Mouse (Mus musculus) CH12.LX (cell line): Measurements from ENCODE around the gene Cd27. TPM values are rescaled to one million over a fixed set of nuclear protein-coding genes. Genes with fewer than 3 reads are reported as not detected.

Source experiments
- polyA plus RNA-seq: library from polyadenylated mRNA; unstranded; fragments of >175 nt; gene quantifications from 2 replicates; pipeline ENCODE4 v1.2.1, GENCODE M21; 2012; ENCODE audit warnings: low read depth; ENCODE audit not compliant: insufficient read length
- total RNA-seq, 2 experiments: library from RNA; depleted of rRNA; stranded (reverse); fragments of 300-350 nt in 1 of 2; fragments of >200 nt in 1 of 2; gene quantifications; 2 replicates each; pipeline ENCODE4 v1.2.3; 2012 to 2014

Gene Cd27
- total and polyA plus RNA-seq, 3 experiments: 0.54 TPM; not detected in 2

Other genes with a start within 250 kb of the Cd27 start
- 0.08 TPM in 1 of 2 replicates, not detected in the other for gene Pianp, start 240.3 kb downstream of the Cd27 start, total RNA-seq (2012; rRNA removed)
- not detected in 2 replicates for gene Pianp, start 240.3 kb downstream of the Cd27 start, total RNA-seq (2014; rRNA removed)
- gene Pianp, start 240.3 kb downstream of the Cd27 start, polyA plus RNA-seq: not detected in 2 replicates
- gene Zfp384, start 227.9 kb downstream of the Cd27 start, total RNA-seq (2012; rRNA removed): 14.0 and 14.5 TPM in 2 replicates
- 14.9 and 17.0 TPM in 2 replicates for gene Zfp384, start 227.9 kb downstream of the Cd27 start, total RNA-seq (2014; rRNA removed)
- 32.0 and 34.4 TPM in 2 replicates for gene Zfp384, start 227.9 kb downstream of the Cd27 start, polyA plus RNA-seq
- 23.8 and 27.3 TPM in 2 replicates for gene Ing4, start 197.2 kb downstream of the Cd27 start, total RNA-seq (2012; rRNA removed)
- gene Ing4, start 197.2 kb downstream of the Cd27 start, total RNA-seq (2014; rRNA removed): 31.3 and 32.2 TPM in 2 replicates
- 21.3 and 25.1 TPM in 2 replicates for gene Ing4, start 197.2 kb downstream of the Cd27 start, polyA plus RNA-seq
- 3.1 and 3.3 TPM in 2 replicates for gene Acrbp, start 187.3 kb downstream of the Cd27 start, total RNA-seq (2012; rRNA removed)
- gene Acrbp, start 187.3 kb downstream of the Cd27 start, total RNA-seq (2014; rRNA removed): 1.1 and 1.7 TPM in 2 replicates
- 4.0 and 4.9 TPM in 2 replicates for gene Acrbp, start 187.3 kb downstream of the Cd27 start, polyA plus RNA-seq
- gene Lpar5, start 169.1 kb downstream of the Cd27 start, total RNA-seq (2012; rRNA removed): 4.4 and 4.5 TPM in 2 replicates
- gene Lpar5, start 169.1 kb downstream of the Cd27 start, total RNA-seq (2014; rRNA removed): 3.3 and 4.8 TPM in 2 replicates
- gene Lpar5, start 169.1 kb downstream of the Cd27 start, polyA plus RNA-seq: 14.4 and 25.9 TPM in 2 replicates
- gene Chd4, start 141.0 kb downstream of the Cd27 start, total RNA-seq (2012; rRNA removed): 165 and 174 TPM in 2 replicates
- gene Chd4, start 141.0 kb downstream of the Cd27 start, total RNA-seq (2014; rRNA removed): 72.7 and 86.0 TPM in 2 replicates
- 200 and 225 TPM in 2 replicates for gene Chd4, start 141.0 kb downstream of the Cd27 start, polyA plus RNA-seq
- gene Nop2, start 105.1 kb downstream of the Cd27 start, total RNA-seq (2012; rRNA removed): 128 and 188 TPM in 2 replicates
- gene Nop2, start 105.1 kb downstream of the Cd27 start, total RNA-seq (2014; rRNA removed): 154 TPM in 2 replicates
- gene Nop2, start 105.1 kb downstream of the Cd27 start, polyA plus RNA-seq: 175 and 179 TPM in 2 replicates
- 6.7 and 7.6 TPM in 2 replicates for gene Iffo1, start 91.8 kb downstream of the Cd27 start, total RNA-seq (2012; rRNA removed)
- 3.3 and 4.0 TPM in 2 replicates for gene Iffo1, start 91.8 kb downstream of the Cd27 start, total RNA-seq (2014; rRNA removed)
- 7.0 and 8.2 TPM in 2 replicates for gene Iffo1, start 91.8 kb downstream of the Cd27 start, polyA plus RNA-seq
- gene Gapdh, start 70.5 kb downstream of the Cd27 start, total RNA-seq (2012; rRNA removed): 2,085 and 2,925 TPM in 2 replicates
- 1,576 and 2,268 TPM in 2 replicates for gene Gapdh, start 70.5 kb downstream of the Cd27 start, total RNA-seq (2014; rRNA removed)
- gene Gapdh, start 70.5 kb downstream of the Cd27 start, polyA plus RNA-seq: 2,269 and 2,654 TPM in 2 replicates
- gene Ncapd2, start 45.3 kb downstream of the Cd27 start, total RNA-seq (2012; rRNA removed): 140 and 147 TPM in 2 replicates
- 78.3 and 79.6 TPM in 2 replicates for gene Ncapd2, start 45.3 kb downstream of the Cd27 start, total RNA-seq (2014; rRNA removed)
- gene Ncapd2, start 45.3 kb downstream of the Cd27 start, polyA plus RNA-seq: 263 and 301 TPM in 2 replicates
- 120 and 153 TPM in 2 replicates for gene Mrpl51, start 45.2 kb downstream of the Cd27 start, total RNA-seq (2012; rRNA removed)
- gene Mrpl51, start 45.2 kb downstream of the Cd27 start, total RNA-seq (2014; rRNA removed): 152 and 184 TPM in 2 replicates
- gene Mrpl51, start 45.2 kb downstream of the Cd27 start, polyA plus RNA-seq: 161 and 171 TPM in 2 replicates
- 2.3 and 3.1 TPM in 2 replicates for gene Vamp1, start 21.5 kb downstream of the Cd27 start, total RNA-seq (2012; rRNA removed)
- 1.9 and 2.4 TPM in 2 replicates for gene Vamp1, start 21.5 kb downstream of the Cd27 start, total RNA-seq (2014; rRNA removed)
- 3.7 and 4.6 TPM in 2 replicates for gene Vamp1, start 21.5 kb downstream of the Cd27 start, polyA plus RNA-seq
- gene Tapbpl, start 5.2 kb downstream of the Cd27 start, total RNA-seq (2012; rRNA removed): 16.9 and 17.7 TPM in 2 replicates
- gene Tapbpl, start 5.2 kb downstream of the Cd27 start, total RNA-seq (2014; rRNA removed): 13.7 and 16.7 TPM in 2 replicates
- 19.4 and 20.9 TPM in 2 replicates for gene Tapbpl, start 5.2 kb downstream of the Cd27 start, polyA plus RNA-seq
- not detected in 2 replicates for gene Tuba3a, start 49.0 kb upstream of the Cd27 start, total RNA-seq (2012; rRNA removed)
- gene Tuba3a, start 49.0 kb upstream of the Cd27 start, total RNA-seq (2014; rRNA removed): not detected in 2 replicates
- gene Tuba3a, start 49.0 kb upstream of the Cd27 start, polyA plus RNA-seq: not detected in 2 replicates
- gene Ltbr, start 76.9 kb upstream of the Cd27 start, total RNA-seq (2012; rRNA removed): not detected in 2 replicates
- not detected in 2 replicates for gene Ltbr, start 76.9 kb upstream of the Cd27 start, total RNA-seq (2014; rRNA removed)
- not detected in 2 replicates for gene Ltbr, start 76.9 kb upstream of the Cd27 start, polyA plus RNA-seq
- not detected in 2 replicates for gene Scnn1a, start 83.6 kb upstream of the Cd27 start, total RNA-seq (2012; rRNA removed)
- gene Scnn1a, start 83.6 kb upstream of the Cd27 start, total RNA-seq (2014; rRNA removed): not detected in 2 replicates
- not detected in 2 replicates for gene Scnn1a, start 83.6 kb upstream of the Cd27 start, polyA plus RNA-seq
- 0.13 and 0.21 TPM in 2 replicates for gene Tnfrsf1a, start 112.4 kb upstream of the Cd27 start, total RNA-seq (2012; rRNA removed)
- not detected in 2 replicates for gene Tnfrsf1a, start 112.4 kb upstream of the Cd27 start, total RNA-seq (2014; rRNA removed)
- gene Tnfrsf1a, start 112.4 kb upstream of the Cd27 start, polyA plus RNA-seq: not detected in 2 replicates
- gene Plekhg6, start 143.8 kb upstream of the Cd27 start, total RNA-seq (2012; rRNA removed): not detected in 2 replicates
- not detected in 2 replicates for gene Plekhg6, start 143.8 kb upstream of the Cd27 start, total RNA-seq (2014; rRNA removed)
- not detected in 2 replicates for gene Plekhg6, start 143.8 kb upstream of the Cd27 start, polyA plus RNA-seq